Mouse (Mus musculus) retina, postnatal 7 days (tissue): ENCODE measurements around the gene Hdlbp.

Experiments used
- DNase-seq: peaks from one replicate; pipeline ENCODE4 v3.0.0-alpha.2; 2012; ENCODE audit warnings: low read depth, low spot score

Gene Hdlbp

DNA sequence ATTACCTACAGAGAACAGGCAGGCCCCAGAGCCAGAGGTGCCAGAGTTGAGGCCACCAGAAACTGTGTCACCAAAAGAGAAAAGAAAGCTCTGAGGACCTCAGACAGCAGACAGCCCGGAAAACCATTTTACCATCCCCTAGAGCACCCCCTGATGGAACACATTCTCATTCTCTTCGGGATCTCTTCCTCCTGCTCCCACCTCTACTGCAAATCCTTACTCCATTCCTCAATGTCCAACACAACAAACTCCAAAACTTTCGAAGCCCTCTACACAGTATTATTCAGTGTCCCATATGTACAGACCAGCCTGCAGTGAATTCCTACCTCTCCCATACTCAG lies 32.8 kb downstream of the Hdlbp start:
- no peak for DNase-seq

GRCm38 (mm10) chr1:93445111-93445821 lies 33.3 kb downstream of the Hdlbp start:
- peak; percentile 42 for DNase-seq

DNA sequence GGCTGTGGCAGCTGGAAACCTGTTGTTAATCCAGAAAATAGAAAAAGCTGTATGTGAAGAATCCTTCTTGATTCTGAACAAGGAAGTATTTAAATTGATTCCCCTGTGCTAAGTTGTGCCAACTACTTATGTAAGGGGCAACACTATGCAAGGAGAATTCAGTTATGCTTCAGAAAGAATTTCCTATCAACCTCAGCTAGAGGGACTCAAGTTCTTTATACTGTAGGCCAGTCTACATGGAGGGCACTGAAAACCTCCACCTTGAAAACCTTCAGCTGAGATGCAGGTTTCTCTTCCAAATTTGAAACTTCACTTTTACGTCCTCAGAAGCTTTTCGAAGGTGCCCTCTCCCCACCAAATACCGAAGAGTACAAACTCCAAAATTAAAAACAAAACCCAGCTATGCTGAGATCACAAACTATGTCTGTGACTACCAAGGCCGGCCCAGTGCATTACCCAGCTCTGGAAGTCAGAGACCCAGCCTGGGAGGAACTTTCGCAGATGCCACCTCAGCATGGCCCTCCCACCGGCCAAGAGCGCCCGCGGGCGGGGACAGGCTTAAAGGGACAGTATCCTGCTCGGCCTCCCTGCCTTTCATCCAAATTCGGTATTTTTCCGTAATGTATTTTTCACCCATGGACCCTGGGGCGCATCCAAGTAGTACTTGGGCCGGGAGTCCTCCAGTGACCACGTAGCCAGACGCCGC lies 34.1 kb downstream of the Hdlbp start:
- DNase-seq: peak; percentile 24

DNA sequence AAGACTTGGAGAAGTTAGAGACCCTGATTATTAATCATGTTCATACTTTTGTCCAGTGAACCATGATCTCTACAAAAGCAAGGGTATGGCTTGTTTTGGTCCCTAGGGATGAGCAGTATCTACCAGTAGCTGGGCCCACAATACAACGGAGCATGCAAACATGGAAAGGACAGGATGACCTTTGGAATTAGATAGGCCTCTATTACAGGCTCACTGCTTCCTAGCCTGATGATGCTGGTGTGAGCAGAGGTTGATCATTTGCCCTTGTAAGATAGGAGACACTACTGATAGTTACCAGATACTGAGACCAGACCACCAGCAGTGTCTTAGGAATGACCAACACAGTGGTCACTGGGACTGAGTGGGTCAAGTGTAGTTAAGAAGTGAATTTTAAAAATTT lies 39.3 kb downstream of the Hdlbp start:
- no peak for DNase-seq

GRCm38 (mm10) chr1:93432087-93432486 lies 46.5 kb downstream of the Hdlbp start:
- DNase-seq: no peak

GRCm38 (mm10) chr1:93403403-93403802 lies 75.2 kb downstream of the Hdlbp start:
- DNase-seq: no peak

DNA sequence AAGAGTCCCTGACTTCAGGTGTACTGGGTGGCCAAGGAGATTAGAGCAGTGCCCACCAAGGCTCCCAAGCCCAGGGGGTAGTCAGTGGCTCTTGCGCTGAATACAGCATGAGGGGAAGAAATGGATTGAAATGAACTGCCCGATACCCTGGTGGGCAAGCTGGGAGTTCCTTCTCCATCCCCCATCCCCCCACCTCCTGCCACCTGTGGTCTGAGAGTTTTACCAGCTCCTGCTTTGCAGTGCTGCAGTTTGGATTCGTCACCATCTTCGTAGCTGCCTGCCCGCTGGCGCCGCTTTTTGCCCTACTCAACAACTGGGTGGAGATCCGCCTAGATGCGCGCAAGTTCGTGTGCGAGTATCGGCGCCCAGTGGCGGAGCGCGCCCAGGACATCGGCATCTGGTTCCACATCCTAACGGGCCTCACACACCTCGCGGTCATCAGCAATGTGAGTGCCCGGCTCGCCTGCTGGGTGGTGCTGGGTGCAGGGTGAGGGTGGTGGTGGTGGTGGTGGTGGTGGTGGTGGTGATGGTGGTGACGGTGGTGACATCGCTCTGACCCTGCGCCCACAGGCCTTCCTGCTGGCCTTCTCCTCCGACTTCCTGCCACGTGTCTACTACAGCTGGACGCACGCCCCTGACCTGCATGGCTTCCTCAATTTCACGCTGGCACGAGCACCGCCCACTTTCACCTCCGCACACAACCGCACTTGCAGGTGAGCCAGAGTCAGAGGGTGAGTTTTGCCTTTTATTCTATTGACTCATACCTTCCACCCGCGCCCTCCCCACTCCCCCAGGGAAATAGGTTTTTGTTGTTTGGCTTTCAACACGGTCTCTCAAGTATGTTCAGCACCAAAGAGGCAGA lies 77.2 kb downstream of the Hdlbp start:
- DNase-seq: no peak

GRCm38 (mm10) chr1:93388906-93389305 lies 89.7 kb downstream of the Hdlbp start:
- DNase-seq: no peak

- no peak for DNase-seq
Measured at GRCm38 (mm10) chr1:93387198-93387597, 91.4 kb downstream of the Hdlbp start.

GRCm38 (mm10) chr1:93379117-93379516 lies 99.5 kb downstream of the Hdlbp start:
- no peak for DNase-seq

- no peak for DNase-seq
Measured at GRCm38 (mm10) chr1:93377307-93377706, 101.3 kb downstream of the Hdlbp start.

- DNase-seq: no peak
Measured at GRCm38 (mm10) chr1:93373665-93374064, 105.0 kb downstream of the Hdlbp start, which contains the start of gene Ano7. Ano7 (plus strand) TSS chr1:93373930.

- DNase-seq: no peak
Measured at GRCm38 (mm10) chr1:93365641-93366040, 113.0 kb downstream of the Hdlbp start.

DNA sequence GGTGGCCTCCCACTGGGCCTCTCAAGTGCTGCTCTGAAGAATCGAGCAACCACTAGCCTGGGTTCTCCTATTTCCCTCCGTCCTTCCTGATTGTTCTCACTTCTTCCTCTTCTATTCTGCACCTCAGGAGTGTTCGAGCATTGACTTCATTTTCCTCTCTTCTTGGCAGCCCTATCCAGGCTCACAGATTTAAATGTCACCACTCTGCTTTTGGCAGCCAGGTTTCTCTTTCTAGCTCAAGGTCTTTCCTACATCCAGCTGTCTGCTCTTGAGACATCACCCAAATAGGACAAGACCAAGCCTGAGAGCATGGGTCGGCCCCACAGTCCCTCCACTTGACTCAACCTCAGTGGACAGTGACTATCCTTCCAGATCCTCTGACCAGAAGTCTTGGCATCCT lies 116.0 kb downstream of the Hdlbp start:
- no peak for DNase-seq
